Mouse (Mus musculus): ENCODE measurements around the gene Mgat3. TPM values are rescaled to one million over a fixed set of nuclear protein-coding genes. Genes with fewer than 3 reads are reported as not detected.
A peak's percentile ranks its signal among the peaks of the same experiment; 100 is the strongest.

Gene Mgat3
- polyA plus RNA-seq, 1 experiment, result 79.8 TPM

DNA sequence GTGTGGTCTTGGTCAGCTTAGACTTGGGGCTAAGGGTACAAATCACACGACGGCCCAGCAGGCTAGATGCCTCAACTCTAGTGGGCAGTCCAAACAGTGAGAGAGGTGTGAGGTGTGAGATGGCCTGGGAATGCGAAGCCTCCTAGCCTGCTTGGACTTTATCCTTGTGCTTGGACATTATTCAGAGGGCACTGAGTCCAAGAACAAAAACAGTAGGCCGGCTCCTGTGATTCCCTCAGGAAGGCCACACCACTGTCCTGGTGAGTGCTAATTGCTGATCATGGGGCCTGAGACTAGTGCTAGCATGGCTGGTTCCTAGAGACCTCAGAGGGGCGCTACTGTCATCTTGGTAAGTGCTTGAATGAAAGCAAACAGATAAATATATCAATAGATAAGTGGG, 15.4 kb downstream of the Mgat3 start:
- peaks cover 5% of the 10 kb centered on the region for H3K4me1 ChIP-seq (ENCODE audit: control insufficient read depth, insufficient read depth, low read length)

DNA sequence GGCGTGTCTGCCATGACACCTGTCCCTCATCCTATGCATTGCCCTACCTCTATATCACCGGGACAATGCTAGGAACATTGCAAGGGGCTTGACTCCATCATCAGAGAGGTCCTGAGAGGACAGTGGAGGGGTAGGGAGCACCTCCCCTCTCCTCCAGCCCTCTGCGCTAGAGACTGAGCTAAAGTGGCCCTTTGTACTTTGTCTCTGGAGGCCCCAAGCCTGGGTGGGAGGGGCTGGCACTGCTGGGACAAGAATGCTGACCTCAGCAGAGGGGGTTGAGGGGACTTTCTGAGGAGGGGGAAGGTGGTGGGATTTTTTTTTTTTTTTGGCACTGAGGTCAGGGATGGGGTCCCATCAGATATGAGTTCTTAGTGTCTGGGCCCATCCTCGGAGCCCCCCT, 16.6 kb downstream of the Mgat3 start:
- no peak for TF ChIP-seq CTCF (IDR thresholded peaks at IDR 0.05; ENCODE audit: extremely low read depth, insufficient read depth, low read length)
- no peak for TF ChIP-seq POLR2A (IDR thresholded peaks at IDR 0.05; ENCODE audit: extremely low read depth, insufficient read depth, low read length)
- H3K4me3 ChIP-seq (ENCODE audit: insufficient read depth, low read length), result no peak overlapping the region
- peak overlapping the region; percentile 40 for H3K27ac ChIP-seq (ENCODE audit: insufficient read depth, low read length)
- peaks cover 5% of the 10 kb centered on the region for H3K4me1 ChIP-seq (ENCODE audit: control insufficient read depth, insufficient read depth, low read length)

More for the DNA sequence above, 15.4 kb downstream of the Mgat3 start:
- Histone ChIP-seq H3K27ac (ENCODE audit: insufficient read depth, low read length) (no peak overlapping the region; the same call in 1 of the 2 replicates), H3K4me3 (ENCODE audit: insufficient read depth, low read length) (no peak overlapping the region)
- TF ChIP-seq POLR2A (IDR thresholded peaks at IDR 0.05; ENCODE audit: extremely low read depth, insufficient read depth, low read length) (no peak), CTCF (IDR thresholded peaks at IDR 0.05; ENCODE audit: extremely low read depth, insufficient read depth, low read length) (no peak)

DNA sequence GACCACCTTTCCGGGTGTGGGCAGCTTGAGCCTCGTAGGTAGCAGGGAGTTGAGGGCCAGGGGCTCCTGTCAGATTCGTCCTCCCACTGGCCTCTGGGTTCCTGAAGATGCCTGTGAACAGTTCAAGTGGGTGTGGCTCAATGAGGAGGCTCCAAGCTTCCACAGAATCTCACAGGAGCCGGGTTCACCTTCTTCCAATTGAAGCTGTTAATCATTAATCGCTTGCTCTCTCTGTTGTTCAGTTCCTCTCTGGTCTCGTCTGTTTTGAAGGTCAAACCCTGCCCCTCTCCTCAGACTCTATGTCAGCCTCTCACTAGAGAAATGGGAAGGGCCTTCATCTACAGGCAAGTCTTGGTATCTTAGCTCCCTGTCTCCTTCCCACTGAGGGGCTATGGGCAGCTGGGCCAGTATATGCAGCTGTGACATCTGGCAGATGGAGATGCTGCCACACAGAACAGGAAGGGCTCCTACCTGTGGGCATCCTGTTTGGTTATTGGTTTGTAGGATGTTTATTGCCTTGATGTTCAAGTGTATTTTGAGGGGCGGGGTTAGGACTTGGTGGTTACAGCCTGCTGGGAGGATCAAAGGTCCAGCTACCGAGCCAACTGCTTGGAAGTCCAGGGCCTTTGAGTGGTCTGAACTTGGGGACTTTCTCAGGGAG, 18.2 kb downstream of the Mgat3 start:
- H3K4me1 ChIP-seq (ENCODE audit: control insufficient read depth, insufficient read depth, low read length), result peaks cover 5% of the 10 kb centered on the region
- no peak overlapping the region for H3K4me3 ChIP-seq (ENCODE audit: insufficient read depth, low read length)
- TF ChIP-seq POLR2A (IDR thresholded peaks at IDR 0.05; ENCODE audit: extremely low read depth, insufficient read depth, low read length) (no peak), CTCF (IDR thresholded peaks at IDR 0.05; ENCODE audit: extremely low read depth, insufficient read depth, low read length) (no peak)
- no peak overlapping the region for H3K27ac ChIP-seq (ENCODE audit: insufficient read depth, low read length)

DNA sequence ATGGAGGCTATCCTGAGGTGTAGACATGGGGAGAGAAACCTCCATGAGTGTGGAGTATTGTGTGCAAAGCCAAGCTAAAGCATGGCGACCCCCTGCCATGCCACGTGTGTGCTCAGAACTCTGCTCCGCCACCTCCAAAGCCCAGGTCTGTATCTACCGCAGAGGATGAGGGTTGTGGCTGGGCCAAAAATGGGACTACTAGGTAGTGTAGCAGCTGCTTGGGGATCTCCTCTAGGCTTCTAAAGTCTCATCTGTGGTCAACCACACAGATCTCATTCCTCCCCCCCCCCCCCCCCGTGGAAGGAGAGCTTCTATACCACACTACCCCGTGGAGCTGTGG, 18.7 kb downstream of the Mgat3 start:
- Histone ChIP-seq H3K27ac (ENCODE audit: insufficient read depth, low read length) (no peak overlapping the region), H3K4me1 (ENCODE audit: control insufficient read depth, insufficient read depth, low read length) (peaks cover 5% of the 10 kb centered on the region), H3K4me3 (ENCODE audit: insufficient read depth, low read length) (no peak overlapping the region)
- TF ChIP-seq CTCF (IDR thresholded peaks at IDR 0.05; ENCODE audit: extremely low read depth, insufficient read depth, low read length), result no peak
- TF ChIP-seq POLR2A (IDR thresholded peaks at IDR 0.05; ENCODE audit: extremely low read depth, insufficient read depth, low read length), result no peak

DNA sequence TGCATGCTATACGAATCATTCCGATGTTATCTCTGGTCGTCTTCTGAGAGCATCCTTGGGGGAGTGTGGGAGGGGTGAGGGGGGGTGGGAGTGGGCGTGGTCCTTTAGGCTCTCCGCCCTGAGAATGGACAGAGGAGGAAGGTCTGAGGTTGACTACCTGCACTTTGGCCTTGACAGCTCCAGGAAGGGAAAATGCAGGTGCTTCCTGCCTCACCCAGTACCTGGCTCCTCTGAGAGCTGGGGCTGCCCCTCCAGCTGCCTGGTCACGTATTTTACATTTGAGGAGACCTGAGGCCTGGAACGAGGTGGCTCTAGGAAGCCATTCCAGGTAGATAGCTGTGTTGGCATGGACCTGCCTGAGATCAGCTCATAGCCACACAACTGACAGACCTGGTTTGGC, 19.3 kb downstream of the Mgat3 start:
- no peak overlapping the region for H3K4me3 ChIP-seq (ENCODE audit: insufficient read depth, low read length)
- no peak for TF ChIP-seq POLR2A (IDR thresholded peaks at IDR 0.05; ENCODE audit: extremely low read depth, insufficient read depth, low read length)
- TF ChIP-seq CTCF (IDR thresholded peaks at IDR 0.05; ENCODE audit: extremely low read depth, insufficient read depth, low read length), result no peak
- peaks cover 5% of the 10 kb centered on the region for H3K4me1 ChIP-seq (ENCODE audit: control insufficient read depth, insufficient read depth, low read length)
- H3K27ac ChIP-seq (ENCODE audit: insufficient read depth, low read length), result no peak overlapping the region

DNA sequence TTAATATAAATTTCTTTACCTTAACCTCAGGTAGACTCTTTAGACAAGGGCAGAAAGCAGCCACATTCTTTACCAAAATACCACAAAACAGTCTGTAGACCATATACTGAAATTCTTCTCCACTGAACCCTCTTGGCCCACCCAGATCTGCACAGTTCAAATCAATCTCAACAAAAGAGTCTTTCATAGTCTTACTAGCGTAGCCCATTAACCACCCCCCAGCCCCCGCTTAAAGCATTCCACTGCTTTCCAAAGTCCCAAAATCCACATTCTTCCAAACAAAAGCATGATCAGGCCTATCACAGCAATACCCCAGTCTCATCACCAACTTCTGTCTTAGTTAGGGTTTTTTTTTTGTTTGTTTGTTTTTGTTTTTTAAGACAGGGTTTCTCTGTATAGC, 26.0 kb downstream of the Mgat3 start:
- TF ChIP-seq POLR2A (IDR thresholded peaks at IDR 0.05; ENCODE audit: extremely low read depth, insufficient read depth, low read length) (no peak), CTCF (IDR thresholded peaks at IDR 0.05; ENCODE audit: extremely low read depth, insufficient read depth, low read length) (no peak)
- Histone ChIP-seq H3K4me1 (ENCODE audit: control insufficient read depth, insufficient read depth, low read length) (peaks cover 7% of the 10 kb centered on the region), H3K4me3 (ENCODE audit: insufficient read depth, low read length) (no peak overlapping the region), H3K27ac (ENCODE audit: insufficient read depth, low read length) (no peak overlapping the region)

DNA sequence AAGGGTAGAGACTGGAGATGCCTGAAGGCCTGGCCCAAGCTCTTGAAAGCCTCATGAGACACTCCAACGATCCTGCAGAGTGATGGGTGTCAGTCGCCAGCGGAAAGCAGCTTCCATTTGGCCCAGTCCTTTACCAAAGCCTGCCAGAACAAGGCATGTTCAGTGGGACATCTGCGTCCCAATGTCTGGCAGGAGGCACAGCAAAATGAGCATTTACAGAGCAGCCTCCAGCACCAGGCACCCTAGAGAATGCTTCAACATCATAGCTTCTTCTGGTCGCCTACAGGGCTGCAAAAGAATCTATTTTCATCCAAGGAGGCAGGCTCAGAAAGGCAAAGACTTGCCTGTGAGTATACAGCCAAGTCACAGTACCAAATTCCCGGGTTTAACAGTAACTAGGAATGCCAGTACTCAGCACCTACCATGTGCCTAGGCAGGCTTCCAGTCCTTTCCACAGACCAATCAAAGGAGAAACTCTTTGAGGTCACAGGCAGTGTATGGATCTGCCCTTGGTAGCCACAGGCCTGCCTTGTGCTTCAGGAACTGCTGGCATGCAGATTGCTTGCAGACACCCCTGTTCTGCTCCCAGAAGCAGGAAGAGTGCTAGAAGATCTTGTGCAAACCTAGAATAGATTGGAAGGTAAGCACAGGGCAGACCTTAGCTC, 28.7 kb downstream of the Mgat3 start:
- Histone ChIP-seq H3K4me3 (ENCODE audit: insufficient read depth, low read length) (no peak overlapping the region), H3K4me1 (ENCODE audit: control insufficient read depth, insufficient read depth, low read length) (peaks cover 7% of the 10 kb centered on the region), H3K27ac (ENCODE audit: insufficient read depth, low read length) (peak overlapping the region; percentile 30; the same call in 1 of the 2 replicates)
- no peak for TF ChIP-seq CTCF (IDR thresholded peaks at IDR 0.05; ENCODE audit: extremely low read depth, insufficient read depth, low read length)
- TF ChIP-seq POLR2A (IDR thresholded peaks at IDR 0.05; ENCODE audit: extremely low read depth, insufficient read depth, low read length), result 0 out of 2 replicates have a peak, but pooled peaks have one; percentile 25

DNA sequence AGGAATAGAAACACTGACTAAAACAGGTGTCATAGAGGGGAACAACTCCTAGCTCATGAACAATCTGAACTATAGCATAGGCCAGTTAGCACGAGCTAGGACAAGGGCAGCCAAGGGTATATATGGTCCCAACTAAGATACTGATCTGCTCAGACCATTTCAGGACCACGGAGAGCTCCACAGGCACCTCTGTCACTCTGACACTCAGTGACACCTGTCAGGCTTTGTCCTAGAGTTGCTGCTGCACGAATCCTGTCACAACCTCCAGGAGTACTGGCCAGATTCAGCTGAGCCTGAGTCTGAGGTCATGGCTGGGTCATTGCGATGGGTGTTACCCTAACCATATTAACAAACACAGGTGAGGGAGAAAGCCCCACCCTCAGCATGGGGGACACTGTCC, 29.9 kb downstream of the Mgat3 start:
- H3K4me1 ChIP-seq (ENCODE audit: control insufficient read depth, insufficient read depth, low read length), result peaks cover 7% of the 10 kb centered on the region
- no peak for TF ChIP-seq CTCF (IDR thresholded peaks at IDR 0.05; ENCODE audit: extremely low read depth, insufficient read depth, low read length)
- TF ChIP-seq POLR2A (IDR thresholded peaks at IDR 0.05; ENCODE audit: extremely low read depth, insufficient read depth, low read length), result no peak
- H3K27ac ChIP-seq (ENCODE audit: insufficient read depth, low read length), result no peak overlapping the region
- no peak overlapping the region for H3K4me3 ChIP-seq (ENCODE audit: insufficient read depth, low read length)

DNA sequence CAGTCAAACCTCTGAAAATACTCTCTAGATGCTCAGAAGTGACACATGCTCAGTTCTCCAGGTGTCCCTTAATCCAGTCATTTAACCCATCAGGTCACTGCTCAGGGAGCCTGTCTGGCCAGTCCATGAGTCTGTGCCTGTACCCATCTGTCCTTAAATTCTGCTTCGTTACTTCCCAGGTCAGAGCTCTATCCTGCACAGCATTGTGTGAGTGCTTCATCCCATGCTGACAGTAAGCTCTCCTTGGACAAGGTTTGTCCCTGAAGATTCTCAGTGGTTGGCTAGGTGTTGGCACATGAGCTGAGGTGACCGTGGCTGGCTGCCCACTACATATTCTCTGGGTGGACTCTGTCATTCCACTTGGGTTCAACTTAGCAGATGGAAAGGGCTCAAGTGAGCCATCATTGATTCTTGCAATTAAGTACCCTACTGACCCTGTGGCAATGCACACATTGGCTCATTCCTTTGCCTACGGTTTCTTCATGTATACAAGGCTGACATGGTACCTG, 32.6 kb downstream of the Mgat3 start:
- TF ChIP-seq POLR2A (IDR thresholded peaks at IDR 0.05; ENCODE audit: extremely low read depth, insufficient read depth, low read length) (no peak), CTCF (IDR thresholded peaks at IDR 0.05; ENCODE audit: extremely low read depth, insufficient read depth, low read length) (no peak)
- no peak overlapping the region for H3K4me3 ChIP-seq (ENCODE audit: insufficient read depth, low read length)
- H3K27ac ChIP-seq (ENCODE audit: insufficient read depth, low read length), result no peak overlapping the region
- peaks cover 7% of the 10 kb centered on the region for H3K4me1 ChIP-seq (ENCODE audit: control insufficient read depth, insufficient read depth, low read length)

DNA sequence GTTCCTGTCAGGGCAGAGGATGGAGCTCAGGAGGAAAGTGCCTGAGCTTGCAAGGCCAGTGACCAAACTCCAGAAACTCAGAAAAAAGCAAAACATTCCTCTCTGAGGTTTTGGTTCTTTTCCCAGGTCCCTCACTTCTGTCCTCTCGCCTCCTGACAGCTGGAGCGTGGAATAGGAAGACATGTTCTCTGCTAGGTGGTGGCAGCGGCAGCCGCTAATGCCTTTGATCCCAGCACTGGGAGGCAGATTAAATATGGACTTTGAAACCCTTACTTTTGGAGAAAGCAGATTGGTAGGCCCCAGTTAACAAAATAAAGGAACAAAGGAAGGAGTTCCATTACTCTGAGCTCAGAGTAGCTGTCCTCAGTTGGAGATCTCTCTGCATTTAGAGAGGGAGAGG, 34.9 kb downstream of the Mgat3 start:
- Histone ChIP-seq H3K4me1 (ENCODE audit: control insufficient read depth, insufficient read depth, low read length) (no peaks in the 10 kb centered on the region), H3K27ac (ENCODE audit: insufficient read depth, low read length) (no peak overlapping the region), H3K4me3 (ENCODE audit: insufficient read depth, low read length) (no peak overlapping the region)
- no peak for TF ChIP-seq POLR2A (IDR thresholded peaks at IDR 0.05; ENCODE audit: extremely low read depth, insufficient read depth, low read length)
- no peak for TF ChIP-seq CTCF (IDR thresholded peaks at IDR 0.05; ENCODE audit: extremely low read depth, insufficient read depth, low read length)

Measured in cortical plate, adult 2 months (tissue).